Mouse (Mus musculus) lung, adult 2 months (tissue): ENCODE measurements around the gene Tpgs1.
A peak's percentile ranks its signal among the peaks of the same experiment; 100 is the strongest.

Experiments
- CTCF ChIP-seq: fragments of 200-500 bp; IDR thresholded peaks from 2 replicates; pipeline ENCODE4 v1.5.1; 2011; ENCODE audit warnings: mild to moderate bottlenecking, low read length, control low read depth; ENCODE audit not compliant: insufficient read depth
- POLR2A ChIP-seq: fragments of 200-500 bp; IDR thresholded peaks from 2 replicates; pipeline ENCODE4 v1.6.1; 2011; ENCODE audit warnings: low read depth, mild to moderate bottlenecking, control low read depth, low read length, borderline replicate concordance; ENCODE audit errors: extremely low read depth

GRCm38 (mm10) chr10:79688720-79689119 is 19.6 kb downstream of the Tpgs1 start, which contains the start of gene Gzmm:
- no peak for TF ChIP-seq CTCF
- 0 out of 2 replicates have a peak, but pooled peaks have one; percentile 11 for TF ChIP-seq POLR2A
